Mouse (Mus musculus): ENCODE results near the gene Med16. TPM values are rescaled to one million over a fixed set of nuclear protein-coding genes. Genes with fewer than 3 reads are reported as not detected.

Med16 gene
- polyA plus RNA-seq, 1 experiment, result 19.3 TPM

DNA sequence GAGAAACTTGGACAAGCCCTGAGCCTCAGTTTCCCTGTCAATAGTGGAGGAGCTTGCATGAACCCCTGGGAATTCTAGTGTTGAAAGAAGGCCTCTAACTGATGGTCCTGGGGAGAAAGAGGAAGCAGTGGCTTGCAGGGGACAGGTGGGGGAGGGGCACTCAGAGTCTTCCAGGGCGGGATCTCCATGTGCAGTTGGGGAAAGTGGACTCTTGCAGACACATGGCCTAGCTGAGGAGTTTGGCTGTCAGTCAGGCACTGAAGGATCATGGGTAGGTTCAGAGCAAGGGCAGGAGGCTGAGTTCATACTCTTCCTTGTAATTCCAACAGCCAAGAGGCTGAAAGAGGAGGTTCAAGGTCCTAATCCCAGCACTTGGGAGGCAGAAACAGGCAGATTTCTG is 31.5 kb downstream of the Med16 start:
- Histone ChIP-seq H3K4me1 (ENCODE audit: control insufficient read depth, insufficient read depth, low read length) (peaks cover 23% of the 10 kb centered on the region), H3K4me3 (ENCODE audit: insufficient read depth, low read length) (0 out of 2 replicates have a peak overlapping the region, but pooled peaks have one; percentile 5), H3K27ac (ENCODE audit: insufficient read depth, low read depth, low read length) (peak overlapping the region; percentile 76)
- no peak for TF ChIP-seq CTCF (IDR thresholded peaks at IDR 0.05; ENCODE audit: low read depth, low read length)
- no peak for TF ChIP-seq POLR2A (IDR thresholded peaks at IDR 0.05; ENCODE audit: borderline replicate concordance, low read depth, low read length)

GRCm38 (mm10) chr10:79874290-79874862 is 34.3 kb downstream of the Med16 start, which contains the start of the genes Prtn3 and Plppr3:
Prtn3 (plus strand) TSS chr10:79874476.
Plppr3 (minus strand) TSS chr10:79874634.
- Histone ChIP-seq H3K27ac (ENCODE audit: insufficient read depth, low read depth, low read length) (no peak within 1 kb of the TSS), H3K4me1 (ENCODE audit: control insufficient read depth, insufficient read depth, low read length) (peaks cover 19% of the 10 kb centered on the region), H3K4me3 (ENCODE audit: insufficient read depth, low read length) (peak within 1 kb of the TSS; percentile 60)
- no peak for TF ChIP-seq CTCF (IDR thresholded peaks at IDR 0.05; ENCODE audit: low read depth, low read length)
- no peak for TF ChIP-seq POLR2A (IDR thresholded peaks at IDR 0.05; ENCODE audit: borderline replicate concordance, low read depth, low read length)

GRCm38 (mm10) chr10:79873715-79874289 is 34.9 kb downstream of the Med16 start:
- peak overlapping the region; percentile 60 for H3K4me3 ChIP-seq (ENCODE audit: insufficient read depth, low read length)
- no peak overlapping the region for H3K27ac ChIP-seq (ENCODE audit: insufficient read depth, low read depth, low read length)
- TF ChIP-seq CTCF (IDR thresholded peaks at IDR 0.05; ENCODE audit: low read depth, low read length) (no peak), POLR2A (IDR thresholded peaks at IDR 0.05; ENCODE audit: borderline replicate concordance, low read depth, low read length) (no peak)
- peaks cover 15% of the 10 kb centered on the region for H3K4me1 ChIP-seq (ENCODE audit: control insufficient read depth, insufficient read depth, low read length)

DNA sequence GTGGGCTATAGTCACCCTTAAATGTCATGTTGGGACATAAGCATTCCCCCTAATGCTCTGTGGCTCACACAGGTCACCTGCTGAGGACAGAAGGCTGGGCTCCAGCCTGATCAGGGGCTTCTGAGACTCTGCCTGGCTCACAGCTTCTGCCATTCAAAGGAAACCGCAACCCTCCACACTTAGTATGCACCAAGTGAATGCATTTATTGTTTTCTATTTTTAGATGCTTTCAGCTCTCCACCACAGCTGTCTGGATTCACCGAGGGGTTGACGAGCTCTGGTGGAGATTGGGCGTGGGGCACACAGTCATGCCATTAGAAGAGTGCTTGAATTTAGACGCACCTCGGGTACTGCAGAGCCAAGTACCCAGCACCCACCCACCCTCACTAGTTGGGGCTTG is 35.4 kb downstream of the Med16 start:
- no peak overlapping the region for H3K4me3 ChIP-seq (ENCODE audit: insufficient read depth, low read length)
- H3K4me1 ChIP-seq (ENCODE audit: control insufficient read depth, insufficient read depth, low read length), result peaks cover 11% of the 10 kb centered on the region
- TF ChIP-seq CTCF (IDR thresholded peaks at IDR 0.05; ENCODE audit: low read depth, low read length) (no peak), POLR2A (IDR thresholded peaks at IDR 0.05; ENCODE audit: borderline replicate concordance, low read depth, low read length) (no peak)
- no peak overlapping the region for H3K27ac ChIP-seq (ENCODE audit: insufficient read depth, low read depth, low read length)

- Histone ChIP-seq H3K27ac (ENCODE audit: insufficient read depth, low read depth, low read length) (no peak overlapping the region), H3K4me3 (ENCODE audit: insufficient read depth, low read length) (no peak overlapping the region), H3K4me1 (ENCODE audit: control insufficient read depth, insufficient read depth, low read length) (peaks cover 11% of the 10 kb centered on the region)
- no peak for TF ChIP-seq POLR2A (IDR thresholded peaks at IDR 0.05; ENCODE audit: borderline replicate concordance, low read depth, low read length)
- TF ChIP-seq CTCF (IDR thresholded peaks at IDR 0.05; ENCODE audit: low read depth, low read length), result no peak
These were observed 35.9 kb downstream of the Med16 start for GRCm38 (mm10) chr10:79872862-79873261.

GRCm38 (mm10) chr10:79871845-79872244 is 36.9 kb downstream of the Med16 start:
- no peak for TF ChIP-seq CTCF (IDR thresholded peaks at IDR 0.05; ENCODE audit: low read depth, low read length)
- TF ChIP-seq POLR2A (IDR thresholded peaks at IDR 0.05; ENCODE audit: borderline replicate concordance, low read depth, low read length), result no peak
- Histone ChIP-seq H3K4me3 (ENCODE audit: insufficient read depth, low read length) (no peak overlapping the region), H3K27ac (ENCODE audit: insufficient read depth, low read depth, low read length) (no peak overlapping the region), H3K4me1 (ENCODE audit: control insufficient read depth, insufficient read depth, low read length) (peaks cover 5% of the 10 kb centered on the region)

- Histone ChIP-seq H3K4me3 (ENCODE audit: insufficient read depth, low read length) (no peak overlapping the region), H3K4me1 (ENCODE audit: control insufficient read depth, insufficient read depth, low read length) (no peaks in the 10 kb centered on the region), H3K27ac (ENCODE audit: insufficient read depth, low read depth, low read length) (no peak overlapping the region)
- TF ChIP-seq CTCF (IDR thresholded peaks at IDR 0.05; ENCODE audit: low read depth, low read length), result no peak
- no peak for TF ChIP-seq POLR2A (IDR thresholded peaks at IDR 0.05; ENCODE audit: borderline replicate concordance, low read depth, low read length)
These were observed 42.1 kb downstream of the Med16 start for GRCm38 (mm10) chr10:79866601-79867000.

- no peak overlapping the region for H3K4me3 ChIP-seq (ENCODE audit: insufficient read depth, low read length)
- no peak overlapping the region for H3K27ac ChIP-seq (ENCODE audit: insufficient read depth, low read depth, low read length)
- TF ChIP-seq POLR2A (IDR thresholded peaks at IDR 0.05; ENCODE audit: borderline replicate concordance, low read depth, low read length), result no peak
- peak; percentile 28; the same call in 1 of the 2 replicates for TF ChIP-seq CTCF (IDR thresholded peaks at IDR 0.05; ENCODE audit: low read depth, low read length)
- H3K4me1 ChIP-seq (ENCODE audit: control insufficient read depth, insufficient read depth, low read length), result no peaks in the 10 kb centered on the region
These were observed 42.9 kb downstream of the Med16 start for GRCm38 (mm10) chr10:79865801-79866295.

- no peaks in the 10 kb centered on the region for H3K4me1 ChIP-seq (ENCODE audit: control insufficient read depth, insufficient read depth, low read length)
- no peak overlapping the region for H3K27ac ChIP-seq (ENCODE audit: insufficient read depth, low read depth, low read length)
- H3K4me3 ChIP-seq (ENCODE audit: insufficient read depth, low read length), result no peak overlapping the region
- TF ChIP-seq POLR2A (IDR thresholded peaks at IDR 0.05; ENCODE audit: borderline replicate concordance, low read depth, low read length) (no peak), CTCF (IDR thresholded peaks at IDR 0.05; ENCODE audit: low read depth, low read length) (no peak)
These were observed 43.5 kb downstream of the Med16 start for GRCm38 (mm10) chr10:79865189-79865601.

Data from bone marrow macrophage, adult 2 months (primary cell).